Mouse (Mus musculus): ENCODE results near the gene Morn5. TPM values are rescaled to one million over a fixed set of nuclear protein-coding genes. Genes with fewer than 3 reads are reported as not detected.

Gene Morn5
- total RNA-seq, 2 experiments from 2014 or later: 1.0 to 1.4 TPM

GRCm38 (mm10) chr2:36112632-36113031, 63.4 kb downstream of the Morn5 start:
- intact Hi-C loops (cut with DNase I): no loop called here
- Histone ChIP-seq H3K4me3 (no peak overlapping the region), H3K27ac (no peak overlapping the region)
- no peak for TF ChIP-seq CTCF (IDR thresholded peaks at IDR 0.05)
- DNase-seq (ENCODE audit: extremely low spot score in 1 of 2, low spot score in 2 of 2): no peak

GRCm38 (mm10) chr2:36126795-36127429, 77.7 kb downstream of the Morn5 start:
- Histone ChIP-seq H3K4me3 (no peak overlapping the region), H3K27ac (no peak overlapping the region)
- intact Hi-C loops (cut with DNase I): no loop called here
- DNase-seq (ENCODE audit: extremely low spot score in 1 of 2, low spot score in 2 of 2): no peak
- no peak for TF ChIP-seq CTCF (IDR thresholded peaks at IDR 0.05)

- intact Hi-C loops (cut with DNase I): no loop called here
- TF ChIP-seq CTCF (IDR thresholded peaks at IDR 0.05): no peak
- H3K4me3 ChIP-seq: no peak overlapping the region
Observed at GRCm38 (mm10) chr2:36127973-36128372, 78.7 kb downstream of the Morn5 start.

GRCm38 (mm10) chr2:36129051-36129450, 79.8 kb downstream of the Morn5 start:
- intact Hi-C loops (cut with DNase I): no loop called here
- no peak for DNase-seq (ENCODE audit: extremely low spot score in 1 of 2, low spot score in 2 of 2)
- Histone ChIP-seq H3K27ac (no peak overlapping the region), H3K4me3 (no peak overlapping the region)
- no peak for TF ChIP-seq CTCF (IDR thresholded peaks at IDR 0.05)

More at GRCm38 (mm10) chr2:36127973-36128372, 78.7 kb downstream of the Morn5 start:
- no peak overlapping the region for H3K27ac ChIP-seq
- no peak for DNase-seq (ENCODE audit: extremely low spot score in 1 of 2, low spot score in 2 of 2)

Other genes starting within 250 kb of the Morn5 start
- gene Ttll11, start 69.5 kb upstream of the Morn5 start, total RNA-seq (2021): 10 to 100 TPM; 40.2 to 42.2 TPM
- gene Ndufa8, start 52 bp upstream of the Morn5 start, total RNA-seq (2021): 100 to 1,000 TPM; 185 to 195 TPM
- gene Lhx6, start 56.0 kb downstream of the Morn5 start, total RNA-seq (2021): 10 to 100 TPM; 16.3 to 19.6 TPM
- 10 to 100 TPM; 14.6 to 18.7 TPM for gene Mrrf, start 86.9 kb downstream of the Morn5 start, total RNA-seq (2021)
- gene Rbm18, start 87.3 kb downstream of the Morn5 start, total RNA-seq (2021): 10 to 100 TPM; 47.9 to 48.9 TPM
- gene Ptgs1, start 181.0 kb downstream of the Morn5 start, total RNA-seq (2021): 10 to 100 TPM; 16.9 to 21.3 TPM